Mouse (Mus musculus) lung, embryonic 14.5 days (tissue): ENCODE data around the gene Mbnl1. TPM values are rescaled to one million over a fixed set of nuclear protein-coding genes. Genes with fewer than 3 reads are reported as not detected.

ENCODE experiments used
- ATAC-seq: fragments of 200-750 bp; cut with Nextera tagmentation; 2 replicates; pipeline ENCODE4 v1.8.0; 2017; ENCODE audit warnings: mild to moderate bottlenecking, moderate TSS enrichment, moderate library complexity; ENCODE audit not compliant: insufficient read depth
- DNase-seq: peaks from one replicate; pipeline ENCODE4 v3.0.0-alpha.2; 2015
- H3K27ac ChIP-seq: fragments of 300-500 bp; sonication (generic); 2 replicates; pipeline ENCODE4 v1.5.1; 2014; ENCODE audit warnings: low read depth, mild to moderate bottlenecking, moderate library complexity
- H3K27me3 ChIP-seq: fragments of 300-500 bp; sonication (generic); 2 replicates; pipeline ENCODE4 v1.6.1; 2014; ENCODE audit warnings: low read length, control low read depth; ENCODE audit not compliant: insufficient read depth
- H3K36me3 ChIP-seq: fragments of 300-500 bp; sonication (generic); 2 replicates; pipeline ENCODE4 v1.6.1; 2014; ENCODE audit warnings: control low read depth; ENCODE audit not compliant: insufficient read depth
- H3K4me1 ChIP-seq: fragments of 300-500 bp; sonication (generic); 2 replicates; pipeline ENCODE4 v1.6.1; 2014; ENCODE audit warnings: antibody characterized with exemption, control low read depth; ENCODE audit not compliant: insufficient read depth
- H3K4me2 ChIP-seq: fragments of 300-500 bp; sonication (generic); 2 replicates; pipeline ENCODE4 v1.6.1; 2014; ENCODE audit warnings: mild to moderate bottlenecking
- H3K4me3 ChIP-seq: fragments of 300-500 bp; sonication (generic); 2 replicates; pipeline ENCODE4 v1.5.1; 2014; ENCODE audit warnings: low read depth, low read length
- H3K9ac ChIP-seq: fragments of 300-500 bp; sonication (generic); 2 replicates; pipeline ENCODE4 v1.6.1; 2014
- H3K9me3 ChIP-seq: fragments of 300-500 bp; sonication (generic); 2 replicates; pipeline ENCODE4 v1.6.1; 2016; ENCODE audit warnings: low read depth, low read length, control low read depth
- CTCF ChIP-seq: IDR thresholded peaks from 2 replicates; pipeline ENCODE4 v1.5.1; 2016; ENCODE audit warnings: antibody characterized with exemption, low read depth
- WGBS: fragments of 180-500 bp; shearing (Covaris S2); extraction: QIAGEN DNeasy Blood & Tissue Kit; methylation state at CpG from one replicate; pipeline ENCODE4 v1.1.7; 2014; 5-methylcytosine and 5-hydroxymethylcytosine counted together
- polyA plus RNA-seq: library from polyadenylated mRNA; unstranded; fragments of >200 nt; fragmentation: Nextera tagmentation; extraction: Ambion mirVana; gene quantifications from 2 replicates; pipeline ENCODE4 v1.2.1, GENCODE M21; 2014

Mbnl1 gene
- polyA plus RNA-seq, 1 experiment from 2014 or later: 201 TPM

- Histone ChIP-seq H3K36me3 (no peaks in the 10 kb centered on the region), H3K4me1 (peaks cover 19% of the 10 kb centered on the region), H3K9me3 (no peaks in the 10 kb centered on the region), H3K27ac (no peak overlapping the region), H3K27me3 (no peaks in the 10 kb centered on the region), H3K4me3 (no peak overlapping the region), H3K4me2 (no peak overlapping the region), H3K9ac (no peak overlapping the region)
- WGBS: 29% methylated on average over 5 of the region's 5 CpGs
- no peak for TF ChIP-seq CTCF
- peak; percentile 63; the same call in 1 of the 2 replicates for ATAC-seq
- DNase-seq: peak; percentile 80
These were observed 97.9 kb downstream of the Mbnl1 start for GRCm38 (mm10) chr3:60570491-60571022.

DNA sequence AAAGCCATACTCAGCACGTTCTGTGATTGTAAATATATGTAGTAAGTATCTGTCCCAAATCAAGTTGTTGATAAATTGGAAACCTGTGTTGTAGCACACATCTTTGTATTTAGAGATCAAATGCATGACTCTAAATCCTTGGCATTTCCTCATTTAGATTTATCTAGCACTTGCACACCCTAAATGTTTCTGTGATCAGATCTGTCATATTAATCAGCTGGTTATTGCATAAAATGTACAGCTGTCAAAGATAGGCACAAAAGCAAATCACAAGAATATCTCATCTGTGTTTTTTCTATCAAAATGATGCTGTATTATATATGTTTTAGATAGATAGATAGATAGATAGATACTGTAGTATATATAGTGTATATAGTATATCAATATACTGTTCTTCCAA lies 98.9 kb downstream of the Mbnl1 start:
- H3K9ac ChIP-seq: no peak overlapping the region
- H3K4me2 ChIP-seq: no peak overlapping the region
- peaks cover 26% of the 10 kb centered on the region for H3K4me1 ChIP-seq
- no peak for TF ChIP-seq CTCF
- H3K4me3 ChIP-seq: no peak overlapping the region
- 74% methylated on average over 1 of the region's 1 CpGs for WGBS
- no peak for DNase-seq
- H3K9me3 ChIP-seq: no peaks in the 10 kb centered on the region
- no peaks in the 10 kb centered on the region for H3K27me3 ChIP-seq
- no peaks in the 10 kb centered on the region for H3K36me3 ChIP-seq
- no peak for ATAC-seq
- H3K27ac ChIP-seq: no peak overlapping the region

DNA sequence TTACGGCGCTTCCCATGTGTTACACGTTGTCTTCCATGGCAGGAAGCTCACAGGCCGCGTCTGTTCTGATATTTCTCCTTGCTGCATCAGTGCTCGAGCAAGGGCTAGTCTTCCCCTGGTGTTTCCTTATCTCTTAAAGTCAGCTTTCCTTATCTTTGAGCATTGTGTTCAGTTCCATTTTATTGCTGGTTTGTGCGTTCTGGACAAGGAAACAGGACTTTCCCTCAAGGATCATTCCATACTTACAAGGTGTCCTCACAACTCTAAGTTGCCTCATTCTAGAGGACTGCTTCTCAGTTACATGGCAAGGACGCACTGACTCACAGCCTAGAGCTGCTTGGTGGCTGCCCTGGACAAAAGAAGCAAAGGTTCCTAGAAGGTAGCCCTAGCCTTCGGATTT lies 101.6 kb downstream of the Mbnl1 start:
- H3K36me3 ChIP-seq: no peaks in the 10 kb centered on the region
- H3K4me1 ChIP-seq: peaks cover 26% of the 10 kb centered on the region
- no peak overlapping the region for H3K4me3 ChIP-seq
- ATAC-seq (no peak; the same call in 1 of the 2 replicates), DNase-seq (no peak)
- no peaks in the 10 kb centered on the region for H3K27me3 ChIP-seq
- H3K27ac ChIP-seq: 0 out of 2 replicates have a peak overlapping the region, but pooled peaks have one; percentile 20
- H3K4me2 ChIP-seq: no peak overlapping the region
- H3K9me3 ChIP-seq: no peaks in the 10 kb centered on the region
- WGBS: 68% methylated on average over 9 of the region's 9 CpGs
- no peak overlapping the region for H3K9ac ChIP-seq
- TF ChIP-seq CTCF: no peak

DNA sequence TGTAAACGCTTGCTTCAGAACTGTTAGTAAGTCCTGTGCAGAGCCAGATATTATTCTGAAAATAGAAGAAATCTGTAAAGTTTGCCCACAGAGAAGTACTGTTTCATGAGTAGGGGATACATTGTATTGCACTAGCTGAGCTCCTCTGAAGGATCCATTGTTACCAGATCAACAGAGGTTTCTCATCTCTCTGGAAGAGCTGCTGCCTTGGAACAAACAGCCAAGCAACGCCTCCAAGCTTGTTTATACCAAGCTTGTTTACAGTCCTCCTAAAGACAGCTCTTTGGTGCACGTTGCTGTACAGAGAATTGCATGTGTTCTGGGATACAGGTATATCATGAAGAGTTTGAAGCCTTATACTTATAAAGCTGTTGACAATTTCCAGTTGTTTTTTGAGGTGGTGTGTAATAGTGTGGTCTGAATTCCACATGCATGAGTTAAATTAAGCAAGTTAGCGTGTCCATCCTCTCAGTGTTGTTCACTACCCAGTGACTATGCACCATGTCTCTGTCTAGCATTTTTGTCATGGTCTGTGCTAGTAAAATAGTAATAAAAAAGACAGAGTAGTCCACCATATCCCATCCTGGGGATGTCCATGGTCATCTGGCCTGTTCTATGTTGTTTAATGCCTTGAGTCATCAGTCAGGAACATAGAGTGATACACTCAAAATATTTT lies 102.4 kb downstream of the Mbnl1 start:
- no peak overlapping the region for H3K4me3 ChIP-seq
- no peaks in the 10 kb centered on the region for H3K36me3 ChIP-seq
- H3K9ac ChIP-seq: no peak overlapping the region
- H3K4me1 ChIP-seq: peaks cover 22% of the 10 kb centered on the region
- WGBS: 65% methylated on average over 4 of the region's 4 CpGs
- DNase-seq (no peak), ATAC-seq (no peak)
- H3K9me3 ChIP-seq: no peaks in the 10 kb centered on the region
- H3K27me3 ChIP-seq: no peaks in the 10 kb centered on the region
- H3K4me2 ChIP-seq: no peak overlapping the region
- no peak overlapping the region for H3K27ac ChIP-seq
- TF ChIP-seq CTCF: no peak

- no peak overlapping the region for H3K9ac ChIP-seq
- no peak for DNase-seq
- H3K4me1 ChIP-seq: peaks cover 27% of the 10 kb centered on the region
- ATAC-seq: no peak
- H3K4me2 ChIP-seq: no peak overlapping the region
- no peak overlapping the region for H3K4me3 ChIP-seq
- H3K9me3 ChIP-seq: no peaks in the 10 kb centered on the region
- TF ChIP-seq CTCF: no peak
- WGBS: 41% methylated on average over 2 of the region's 2 CpGs
- H3K27me3 ChIP-seq: no peaks in the 10 kb centered on the region
- peak overlapping the region; percentile 6; the same call in 1 of the 2 replicates for H3K27ac ChIP-seq
- no peaks in the 10 kb centered on the region for H3K36me3 ChIP-seq
These were observed 103.3 kb downstream of the Mbnl1 start for GRCm38 (mm10) chr3:60575945-60576344.

GRCm38 (mm10) chr3:60576366-60577046 lies 103.9 kb downstream of the Mbnl1 start:
- H3K4me3 ChIP-seq: no peak overlapping the region
- no peaks in the 10 kb centered on the region for H3K9me3 ChIP-seq
- H3K4me2 ChIP-seq: no peak overlapping the region; the same call in 1 of the 2 replicates
- peaks cover 27% of the 10 kb centered on the region for H3K4me1 ChIP-seq
- no peaks in the 10 kb centered on the region for H3K36me3 ChIP-seq
- DNase-seq (no peak), ATAC-seq (0 out of 2 replicates have a peak, but pooled peaks have one; percentile 28)
- TF ChIP-seq CTCF: no peak
- H3K27me3 ChIP-seq: no peaks in the 10 kb centered on the region
- WGBS: 35% methylated on average over 9 of the region's 9 CpGs
- peak overlapping the region; percentile 6; the same call in 1 of the 2 replicates for H3K27ac ChIP-seq
- H3K9ac ChIP-seq: no peak overlapping the region

- WGBS: 63% methylated on average over 4 of the region's 4 CpGs
- TF ChIP-seq CTCF: no peak
- Histone ChIP-seq H3K4me1 (peaks cover 23% of the 10 kb centered on the region), H3K36me3 (no peaks in the 10 kb centered on the region), H3K4me3 (no peak overlapping the region), H3K27me3 (no peaks in the 10 kb centered on the region), H3K9ac (no peak overlapping the region), H3K4me2 (no peak overlapping the region), H3K9me3 (no peaks in the 10 kb centered on the region), H3K27ac (peak overlapping the region; percentile 30; the same call in 1 of the 2 replicates)
- ATAC-seq: no peak; the same call in 1 of the 2 replicates
- DNase-seq: no peak
These were observed 107.2 kb downstream of the Mbnl1 start for GRCm38 (mm10) chr3:60579880-60580279.
